Mouse (Mus musculus): ENCODE results near the gene Gphb5.
"Not testable (repeated sequence)": the region's sequence is repeated elsewhere in the genome, so short reads cannot be mapped to it uniquely, and the experiment has no call there.

GRCm38 (mm10) chr12:75432400-75432799, 15.8 kb upstream of the Gphb5 start:
- not testable (repeated sequence) for TF ChIP-seq POLR2A (IDR thresholded peaks at IDR 0.05; ENCODE audit: control insufficient read depth, low read depth, low read length); CTCF (IDR thresholded peaks at IDR 0.05; ENCODE audit: control insufficient read depth, insufficient read depth, insufficient replicate concordance, low read depth, low read length)

Measured in testis, adult 2 months (tissue).